Mouse (Mus musculus) stomach, postnatal 0 days (tissue): ENCODE measurements around the gene Mrpl45.

Experiments used
- CTCF ChIP-seq: IDR thresholded peaks from 2 replicates; pipeline ENCODE4 v1.5.1; 2016; ENCODE audit warnings: antibody characterized with exemption, low read depth, mild to moderate bottlenecking, moderate library complexity
- EP300 ChIP-seq: optimal IDR thresholded peaks from 2 replicates; pipeline ENCODE3; 2016; ENCODE audit warnings: antibody characterized with exemption

DNA sequence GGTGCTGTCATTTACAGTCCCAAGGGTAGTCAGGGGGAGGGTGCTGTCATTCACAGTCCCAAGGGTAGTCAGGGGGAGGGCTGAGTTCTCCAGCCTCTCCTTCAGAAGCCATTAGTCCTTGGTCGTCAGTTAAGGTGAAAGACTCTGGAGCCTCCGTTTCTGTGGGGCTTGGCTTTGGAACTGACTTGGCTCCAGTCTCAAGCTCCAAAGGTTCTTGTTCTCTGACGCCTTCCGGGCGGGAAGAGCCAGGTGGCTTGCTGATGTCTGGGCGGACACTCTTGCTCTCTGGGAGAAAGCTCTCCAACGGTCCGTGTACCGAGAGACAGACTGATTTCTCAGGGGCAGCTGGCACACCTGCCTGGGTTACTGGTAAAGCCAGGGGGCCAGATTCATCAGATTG is 18.9 kb downstream of the Mrpl45 start:
- no peak for TF ChIP-seq CTCF
- TF ChIP-seq EP300 = no peak
